Mouse (Mus musculus) cerebellum, adult 9-11 months (tissue): Measurements from ENCODE around the gene Acaa1a.

Experiments used
- DNase-seq: peaks from one replicate; pipeline ENCODE4 v3.0.0; 2022

The Acaa1a gene

GRCm38 (mm10) chr9:119394808-119395207 is 55.3 kb downstream of the Acaa1a start:
- DNase-seq = no peak
